Mouse (Mus musculus): Measurements from ENCODE around the gene Mrpl16. TPM values are rescaled to one million over a fixed set of nuclear protein-coding genes. Genes with fewer than 3 reads are reported as not detected.

Gene Mrpl16
- 10 to 100 TPM; 37.8 to 39.7 TPM for total RNA-seq (2021)

GRCm38 (mm10) chr19:11770205-11770892 is at the start of gene Mrpl16:
Gene Mrpl16 (plus strand): TSS chr19:11770391.
- intact Hi-C loops (cut with DNase I) = loop anchor here (10.0 kb wide), 1 partner anchor 174 kb away; no protein-coding TSS in a partner anchor

GRCm38 (mm10) chr19:11723870-11724269 is 46.3 kb upstream of the Mrpl16 start:
- intact Hi-C loops (cut with DNase I) = no loop called here
- no peak for DNase-seq

More at GRCm38 (mm10) chr19:11770205-11770892, at the start of gene Mrpl16:
- DNase-seq = peak; percentile 81

GRCm38 (mm10) chr19:11724275-11724674 is 45.9 kb upstream of the Mrpl16 start:
- DNase-seq = no peak
- intact Hi-C loops (cut with DNase I) = no loop called here

GRCm38 (mm10) chr19:11725915-11726314 is 44.3 kb upstream of the Mrpl16 start:
- no peak for DNase-seq
- intact Hi-C loops (cut with DNase I) = no loop called here

GRCm38 (mm10) chr19:11727304-11727703 is 42.9 kb upstream of the Mrpl16 start:
- intact Hi-C loops (cut with DNase I) = no loop called here
- DNase-seq = no peak

- intact Hi-C loops (cut with DNase I) = no loop called here
- no peak for DNase-seq
These were observed 39.9 kb upstream of the Mrpl16 start for GRCm38 (mm10) chr19:11730278-11730677.

- intact Hi-C loops (cut with DNase I) = no loop called here
- DNase-seq = no peak
These were observed 33.7 kb upstream of the Mrpl16 start for GRCm38 (mm10) chr19:11736455-11736854.

- DNase-seq = no peak
- intact Hi-C loops (cut with DNase I) = no loop called here
These were observed 24.5 kb upstream of the Mrpl16 start for GRCm38 (mm10) chr19:11745680-11746079.

- no peak for DNase-seq
- intact Hi-C loops (cut with DNase I) = no loop called here
These were observed 22.9 kb upstream of the Mrpl16 start, which contains the start of gene Gif for GRCm38 (mm10) chr19:11747298-11747697. Gene Gif (plus strand): TSS chr19:11747554.

- no peak for DNase-seq
- intact Hi-C loops (cut with DNase I) = loop anchor here (10.0 kb wide), 1 partner anchor 410 kb away; no protein-coding TSS in a partner anchor
These were observed 5.1 kb upstream of the Mrpl16 start for GRCm38 (mm10) chr19:11765059-11765458.

- intact Hi-C loops (cut with DNase I) = loop anchor here (10.0 kb wide), 1 partner anchor 412 kb away; no protein-coding TSS in a partner anchor
- no peak for DNase-seq
These were observed 3.8 kb upstream of the Mrpl16 start for GRCm38 (mm10) chr19:11766413-11766812.

- intact Hi-C loops (cut with DNase I) = loop anchor here (2.0 to 10.0 kb wide), 2 partner anchors 157 to 413 kb away; no protein-coding TSS in a partner anchor
- no peak for DNase-seq
These were observed 2.0 kb upstream of the Mrpl16 start for GRCm38 (mm10) chr19:11768163-11768562.

- DNase-seq = no peak
- intact Hi-C loops (cut with DNase I) = loop anchor here (2.0 to 10.0 kb wide), 2 partner anchors 159 to 415 kb away; no protein-coding TSS in a partner anchor
These were observed 802 bp upstream of the Mrpl16 start for GRCm38 (mm10) chr19:11769257-11769920.

- intact Hi-C loops (cut with DNase I) = loop anchor here (5.0 to 10.0 kb wide), 2 partner anchors 135 to 167 kb away; partner anchors contain the start of gene Patl1
- peak; percentile 53 for DNase-seq
These were observed 7.1 kb downstream of the Mrpl16 start for GRCm38 (mm10) chr19:11777191-11777865.

GRCm38 (mm10) chr19:11785409-11786154 is 15.4 kb downstream of the Mrpl16 start:
- intact Hi-C loops (cut with DNase I) = no loop called here

GRCm38 (mm10) chr19:11787826-11788225 is 17.6 kb downstream of the Mrpl16 start:
- intact Hi-C loops (cut with DNase I) = no loop called here
- no peak for DNase-seq

More at GRCm38 (mm10) chr19:11785409-11786154, 15.4 kb downstream of the Mrpl16 start:
- DNase-seq = no peak

- intact Hi-C loops (cut with DNase I) = no loop called here
- no peak for DNase-seq
These were observed 18.7 kb downstream of the Mrpl16 start for GRCm38 (mm10) chr19:11788876-11789275.

GRCm38 (mm10) chr19:11791825-11792224 is 21.6 kb downstream of the Mrpl16 start:
- intact Hi-C loops (cut with DNase I) = no loop called here

GRCm38 (mm10) chr19:11793741-11794359 is 23.7 kb downstream of the Mrpl16 start:
- no peak for DNase-seq
- intact Hi-C loops (cut with DNase I) = no loop called here

More at GRCm38 (mm10) chr19:11791825-11792224, 21.6 kb downstream of the Mrpl16 start:
- no peak for DNase-seq

- intact Hi-C loops (cut with DNase I) = no loop called here
- no peak for DNase-seq
These were observed 24.3 kb downstream of the Mrpl16 start for GRCm38 (mm10) chr19:11794447-11794846.
